Mouse (Mus musculus): ENCODE data around the gene Arhgap9.
A peak's percentile ranks its signal among the peaks of the same experiment; 100 is the strongest.

Arhgap9 gene

GRCm38 (mm10) chr10:127321621-127322020 lies at the start of gene Arhgap9:
Gene Arhgap9, plus strand, starts transcription at chr10:127321964.
- no peak for DNase-seq (ENCODE audit: low read depth, low spot score)

DNA sequence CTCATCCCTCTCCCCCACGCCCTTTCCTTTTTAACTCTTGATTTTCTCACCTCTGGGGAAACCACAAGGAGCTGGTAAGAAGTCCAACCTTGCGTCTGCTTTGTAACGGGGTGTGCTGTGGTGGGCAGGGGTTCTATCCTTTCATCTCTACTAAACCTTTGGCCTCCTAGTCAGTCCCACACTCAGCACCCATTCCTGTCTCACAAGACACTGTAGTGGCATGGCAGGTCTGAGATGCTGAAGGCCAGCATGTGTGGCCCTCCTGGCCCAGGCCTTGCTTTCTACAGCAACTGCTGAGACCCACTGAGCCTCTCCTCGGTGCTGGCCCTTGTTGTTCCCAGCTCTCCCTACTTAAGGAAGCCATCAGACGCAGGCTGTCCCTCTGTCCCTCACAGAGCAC lies 49.4 kb upstream of the Arhgap9 start:
- DNase-seq (ENCODE audit: low read depth, low spot score), result no peak

DNA sequence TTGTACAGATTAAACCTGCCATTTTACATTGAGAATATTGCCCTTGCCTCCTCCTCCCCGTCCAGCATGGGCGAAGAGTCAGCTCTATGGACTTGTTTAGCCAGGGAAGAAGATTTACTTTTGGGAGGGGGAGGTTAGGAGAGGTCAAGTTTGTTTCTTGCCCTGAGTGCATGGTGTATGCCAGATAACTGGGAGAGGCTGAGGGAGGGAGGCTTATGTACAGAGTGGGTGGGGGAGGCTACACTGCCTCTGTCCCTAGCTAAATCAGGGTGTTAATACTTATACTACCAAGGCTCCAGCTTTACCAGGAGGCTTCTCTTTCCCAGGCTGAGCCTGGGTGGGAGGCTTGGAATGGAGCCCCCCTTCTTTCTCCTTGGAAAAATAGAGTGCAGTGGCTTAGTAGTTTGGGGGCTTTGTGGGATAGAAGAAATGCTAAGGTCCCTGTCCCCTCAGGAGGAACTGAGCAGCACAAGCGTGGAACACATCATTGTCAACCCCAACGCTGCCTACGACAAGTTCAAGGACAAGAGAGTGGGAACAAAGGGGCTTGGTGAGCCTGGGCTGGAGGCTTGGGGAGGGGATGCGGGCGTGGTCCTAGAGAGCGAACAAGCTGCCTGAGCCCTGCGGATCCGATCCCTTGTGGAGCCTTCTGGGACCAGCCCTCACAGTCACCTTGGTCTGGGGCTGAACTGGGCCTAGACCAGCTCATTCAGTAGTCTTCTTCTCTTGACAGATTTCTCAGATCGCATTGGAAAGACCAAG lies 47.3 kb upstream of the Arhgap9 start:
- no peak for DNase-seq (ENCODE audit: low read depth, low spot score)

DNA sequence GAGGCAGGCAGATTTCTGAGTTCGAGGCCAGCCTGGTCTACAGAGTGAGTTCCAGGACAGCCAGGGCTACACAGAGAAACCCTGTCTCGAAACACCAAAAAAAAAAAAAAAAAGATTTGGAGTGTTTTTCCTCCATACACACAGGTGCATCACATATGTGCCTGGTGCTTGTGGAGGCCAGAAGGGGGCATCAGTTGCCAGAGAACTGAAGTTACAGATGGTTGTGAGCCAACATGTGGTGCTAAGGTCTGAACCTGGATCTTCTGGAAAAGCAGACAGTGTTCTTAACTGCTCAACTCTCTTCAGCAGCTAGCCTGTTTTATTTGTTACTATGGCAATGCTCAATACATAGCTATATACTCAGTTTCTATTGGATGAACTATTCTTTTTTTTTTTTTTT lies 42.0 kb upstream of the Arhgap9 start:
- DNase-seq (ENCODE audit: low read depth, low spot score), result no peak

DNA sequence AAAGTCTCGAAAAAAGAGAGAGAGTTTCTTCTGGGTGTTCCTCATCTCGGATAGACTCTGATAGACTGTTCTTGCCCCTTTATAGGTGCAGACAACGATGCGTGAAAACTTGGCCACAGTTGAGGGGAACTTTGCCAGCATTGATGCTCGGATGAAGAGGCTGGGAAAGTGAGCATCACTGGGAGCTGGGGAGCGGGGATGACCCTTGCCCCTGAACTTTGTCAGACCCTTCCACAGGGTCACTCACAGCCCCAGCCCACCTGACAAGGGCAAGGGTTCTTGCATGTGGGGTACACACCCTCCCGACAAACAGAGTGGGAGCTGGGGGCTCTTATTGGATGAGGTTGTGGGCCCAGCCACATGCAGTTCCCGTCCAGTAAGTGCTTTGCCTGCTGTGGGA lies 40.4 kb upstream of the Arhgap9 start:
- no peak for DNase-seq (ENCODE audit: low read depth, low spot score)

DNA sequence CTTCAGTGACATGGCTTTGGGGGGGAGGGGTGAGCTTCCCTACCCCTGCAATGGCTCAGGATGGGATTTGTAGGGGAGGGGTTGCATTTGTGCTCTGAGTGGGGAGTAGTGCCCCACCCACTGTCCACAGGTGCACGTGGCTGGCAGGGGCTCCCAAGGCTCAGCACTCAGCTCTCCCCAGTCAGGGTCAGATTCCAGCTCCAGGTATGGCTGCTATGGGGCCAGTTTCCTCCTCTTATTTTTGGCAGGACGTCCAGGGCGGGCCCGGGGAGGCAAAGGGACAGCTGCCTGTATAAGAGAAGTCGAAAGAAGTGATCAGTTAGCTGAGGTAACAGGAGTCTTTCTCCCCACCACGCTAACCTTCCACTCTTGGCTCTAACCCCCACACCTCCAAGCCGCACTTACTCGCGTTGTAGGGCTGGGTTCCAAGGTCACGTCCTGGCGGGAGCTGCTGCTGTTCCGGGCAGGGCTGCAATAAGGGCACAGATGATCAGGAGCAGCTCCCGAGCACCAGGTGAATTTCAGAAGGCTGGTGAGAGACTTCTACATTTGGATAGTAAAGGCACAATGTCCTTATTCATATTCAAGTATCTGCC lies 39.0 kb upstream of the Arhgap9 start:
- DNase-seq (ENCODE audit: low read depth, low spot score), result no peak

- DNase-seq (ENCODE audit: low read depth, low spot score), result no peak
Observed at GRCm38 (mm10) chr10:127284105-127284622, 37.6 kb upstream of the Arhgap9 start.

DNA sequence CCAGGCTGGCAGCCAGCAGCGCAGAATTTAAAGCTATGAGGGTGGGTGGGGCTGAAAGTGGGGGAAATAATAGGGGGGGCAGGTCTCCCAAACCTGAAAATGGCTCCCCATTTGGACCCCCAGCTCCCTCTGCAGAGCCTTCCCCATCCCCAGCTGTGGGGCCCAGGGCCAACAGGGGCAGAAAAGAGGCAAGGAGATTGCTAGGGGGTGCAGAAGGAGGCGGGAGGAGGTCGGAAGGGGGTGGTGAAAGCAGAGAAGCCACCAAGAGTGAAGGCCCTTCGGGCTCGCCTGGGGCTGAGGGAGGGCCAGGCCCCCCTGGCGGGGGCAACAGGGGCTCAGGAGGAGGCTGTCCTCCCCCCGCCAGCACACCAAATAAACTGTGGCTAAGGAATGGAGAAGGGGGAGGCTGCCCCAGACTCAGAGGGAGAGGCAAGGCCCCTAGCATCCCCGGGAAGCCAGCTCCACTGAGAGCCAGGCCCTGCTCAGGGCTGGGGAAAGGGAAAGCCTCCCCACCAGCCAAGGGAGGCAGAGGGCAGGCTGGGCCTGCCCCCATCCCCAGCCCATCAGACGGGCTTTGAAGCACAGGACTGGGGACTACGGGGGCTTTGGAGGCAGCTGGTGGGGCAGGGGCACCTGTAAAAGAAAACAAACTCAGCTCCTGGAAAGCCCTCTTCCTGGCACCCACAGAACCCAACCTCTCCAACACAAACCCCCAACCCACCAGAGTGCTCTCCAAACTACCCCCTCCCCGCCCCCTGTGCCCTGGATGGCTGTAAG lies 36.9 kb upstream of the Arhgap9 start:
- DNase-seq (ENCODE audit: low read depth, low spot score), result no peak

DNA sequence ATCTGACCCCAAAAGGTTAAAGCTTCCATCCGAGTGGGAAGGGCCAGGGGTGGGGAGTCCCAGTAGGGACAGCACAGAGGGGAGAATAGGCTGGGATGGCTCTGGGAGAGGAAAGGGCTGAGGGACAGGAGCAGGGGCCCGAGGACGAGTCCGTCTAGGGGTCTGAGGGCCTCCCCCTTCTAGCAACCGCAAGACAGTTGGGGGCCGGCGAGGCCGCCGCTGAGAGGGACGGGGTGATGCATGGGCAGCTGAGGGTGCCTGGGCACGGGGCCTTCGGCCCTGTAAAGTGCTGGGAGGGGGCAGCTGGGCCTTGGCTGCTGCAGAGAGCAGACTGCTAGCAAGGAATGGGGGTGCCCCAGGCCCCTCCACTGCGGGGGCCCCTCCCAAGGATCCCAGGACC lies 36.1 kb upstream of the Arhgap9 start:
- DNase-seq (ENCODE audit: low read depth, low spot score), result no peak

- no peak for DNase-seq (ENCODE audit: low read depth, low spot score)
Observed at GRCm38 (mm10) chr10:127286194-127286593, 35.6 kb upstream of the Arhgap9 start.

DNA sequence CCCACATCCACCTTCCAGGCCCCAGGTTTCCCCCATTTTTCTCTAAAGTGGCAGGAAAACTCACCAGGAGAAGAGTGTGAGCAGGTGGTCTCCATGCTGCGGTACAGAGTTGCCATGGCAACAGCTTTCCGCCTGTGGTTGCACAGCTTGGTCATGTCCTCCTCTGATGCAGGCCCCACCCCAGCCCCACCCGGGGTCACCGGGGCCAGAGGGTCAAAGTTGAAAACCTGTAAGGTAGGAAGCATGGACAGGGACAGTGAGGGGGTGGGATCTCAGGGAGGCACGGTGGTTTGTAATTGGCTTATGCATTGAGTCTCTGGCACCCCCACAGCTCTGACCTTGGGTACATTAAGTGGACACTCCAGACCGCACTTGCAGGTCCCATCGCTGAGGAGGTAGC lies 35.0 kb upstream of the Arhgap9 start:
- no peak for DNase-seq (ENCODE audit: low read depth, low spot score)

- no peak for DNase-seq (ENCODE audit: low read depth, low spot score)
Observed at GRCm38 (mm10) chr10:127287271-127287935, 34.4 kb upstream of the Arhgap9 start.

- no peak for DNase-seq (ENCODE audit: low read depth, low spot score)
Observed at GRCm38 (mm10) chr10:127287936-127288293, 33.8 kb upstream of the Arhgap9 start.

- DNase-seq (ENCODE audit: low read depth, low spot score), result no peak
Observed at GRCm38 (mm10) chr10:127288328-127288799, 33.4 kb upstream of the Arhgap9 start.

DNA sequence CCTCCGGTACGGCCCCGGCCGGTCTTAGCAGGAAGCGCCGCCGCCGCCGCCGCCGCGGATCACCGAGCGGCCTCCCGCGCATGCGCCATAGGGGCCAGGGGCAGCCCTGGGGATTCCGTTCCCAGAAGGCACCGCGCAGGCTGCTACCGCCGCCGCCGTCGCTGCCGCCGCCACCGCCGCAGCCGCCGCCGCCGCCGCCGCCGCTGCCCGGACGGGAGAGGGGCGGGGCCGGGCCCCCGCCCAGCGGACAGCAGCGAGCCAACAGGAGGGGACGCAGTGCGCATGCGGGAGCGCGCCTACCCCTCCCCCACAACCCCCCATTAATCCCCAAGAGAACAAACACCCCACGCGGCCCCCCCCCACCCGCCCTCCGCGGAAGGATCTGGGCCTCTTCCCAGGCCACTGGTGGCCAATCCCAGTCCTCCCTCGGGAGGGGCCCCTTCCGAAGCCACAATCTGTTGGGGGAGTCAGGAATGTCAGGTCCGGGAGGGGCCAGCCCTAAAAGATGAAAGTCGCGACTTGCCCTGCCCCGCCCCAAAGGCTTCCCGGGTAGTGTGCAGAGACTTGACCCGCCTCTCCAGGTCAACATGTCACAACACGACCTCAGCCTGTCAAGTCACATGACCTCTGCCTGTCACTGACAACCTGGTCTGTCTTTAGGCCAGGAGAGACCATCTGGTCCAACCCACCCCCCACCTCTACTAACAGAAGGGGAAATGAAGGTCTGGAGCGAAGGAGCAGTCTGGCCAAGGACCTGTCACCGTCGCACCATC lies 32.8 kb upstream of the Arhgap9 start, which contains the start of gene Mbd6:
TSS of gene Mbd6 (minus strand) at position 219 of the 773 bp plus-strand sequence.
- DNase-seq (ENCODE audit: low read depth, low spot score), result no peak

- DNase-seq (ENCODE audit: low read depth, low spot score), result no peak
Observed at GRCm38 (mm10) chr10:127289573-127290191, 32.1 kb upstream of the Arhgap9 start.

DNA sequence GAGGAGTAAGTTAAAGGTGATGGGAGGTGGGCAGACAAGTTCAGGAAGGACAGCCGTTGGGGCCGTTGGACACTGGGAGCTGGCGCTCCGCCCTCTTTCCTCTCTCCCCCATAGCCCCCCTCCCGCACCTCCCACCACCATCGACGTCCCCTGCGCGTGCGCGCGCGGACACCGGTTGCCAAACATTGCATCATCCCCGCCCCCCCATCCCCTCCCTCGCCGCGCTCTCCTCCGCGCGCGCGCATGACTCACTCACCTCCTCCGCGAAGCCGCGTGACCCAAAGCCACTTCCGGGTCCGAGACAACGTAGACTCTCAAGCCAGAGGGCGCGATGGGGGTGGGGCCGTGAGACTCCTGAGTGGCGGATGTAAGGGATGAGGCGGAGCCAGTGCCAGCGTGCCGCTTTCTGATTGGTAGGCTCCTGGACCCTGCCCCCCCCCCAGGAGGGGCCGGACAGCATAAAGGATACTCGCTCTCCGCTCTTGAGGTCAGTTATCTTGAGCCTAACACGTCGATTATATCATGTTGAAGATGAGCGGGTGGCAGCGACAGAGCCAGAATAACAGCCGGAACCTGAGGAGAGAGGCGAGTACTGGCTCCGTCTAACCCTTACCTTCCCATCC lies 31.3 kb upstream of the Arhgap9 start:
- peak; percentile 98 for DNase-seq (ENCODE audit: low read depth, low spot score)

- DNase-seq (ENCODE audit: low read depth, low spot score), result no peak
Observed at GRCm38 (mm10) chr10:127290930-127291880, 30.6 kb upstream of the Arhgap9 start.

Data from WW6 (cell line).